Mouse (Mus musculus) midbrain, postnatal 0 days (tissue): ENCODE data around the gene Snx8. TPM values are rescaled to one million over a fixed set of nuclear protein-coding genes. Genes with fewer than 3 reads are reported as not detected.

Experiments
- ATAC-seq: fragments of 200-750 bp; cut with Nextera tagmentation; 2 replicates; pipeline ENCODE4 v1.8.0; 2017; ENCODE audit warnings: moderate number of reproducible peaks, mild to moderate bottlenecking, moderate TSS enrichment, moderate library complexity; ENCODE audit not compliant: low FRiP score
- DNase-seq: peaks from one replicate; pipeline ENCODE4 v3.0.0-alpha.2; 2015; ENCODE audit warnings: low spot score
- H3K27ac ChIP-seq: fragments of 300-500 bp; sonication (generic); 2 replicates; pipeline ENCODE4 v1.5.1; 2014; ENCODE audit warnings: low read depth, mild to moderate bottlenecking, low read length, mixed read lengths
- H3K27me3 ChIP-seq: fragments of 300-500 bp; sonication (generic); 2 replicates; pipeline ENCODE4 v1.6.1; 2014; ENCODE audit warnings: low read length, control low read depth, mixed read lengths; ENCODE audit not compliant: insufficient read depth
- H3K36me3 ChIP-seq: fragments of 300-500 bp; sonication (generic); 2 replicates; pipeline ENCODE4 v1.6.1; 2014; ENCODE audit warnings: low read length, control low read depth, mixed read lengths; ENCODE audit not compliant: insufficient read depth
- H3K4me1 ChIP-seq: fragments of 300-500 bp; sonication (generic); 2 replicates; pipeline ENCODE4 v1.6.1; 2014; ENCODE audit warnings: mild to moderate bottlenecking, control low read depth, antibody characterized with exemption, low read length, mixed read lengths; ENCODE audit not compliant: insufficient read depth
- H3K4me2 ChIP-seq: fragments of 300-500 bp; sonication (generic); 2 replicates; pipeline ENCODE4 v1.6.1; 2014; ENCODE audit warnings: low read depth, mild to moderate bottlenecking, low read length, mixed read lengths; ENCODE audit not compliant: poor library complexity, severe bottlenecking
- H3K4me3 ChIP-seq: fragments of 300-500 bp; sonication (generic); 2 replicates; pipeline ENCODE4 v1.5.1; 2014; ENCODE audit warnings: low read depth, mild to moderate bottlenecking, low read length, moderate library complexity
- H3K9ac ChIP-seq: fragments of 300-500 bp; sonication (generic); replicated peaks from 2 replicates; pipeline ENCODE4 v1.6.1; 2014; ENCODE audit warnings: mild to moderate bottlenecking, low read length, moderate library complexity, mixed read lengths; ENCODE audit not compliant: poor library complexity, severe bottlenecking
- H3K9me3 ChIP-seq: fragments of 300-500 bp; sonication (generic); 2 replicates; pipeline ENCODE4 v1.6.1; 2016; ENCODE audit warnings: low read length, control low read depth
- CTCF ChIP-seq: IDR thresholded peaks from 2 replicates; pipeline ENCODE4 v1.5.1; 2016; ENCODE audit warnings: antibody characterized with exemption, mild to moderate bottlenecking
- WGBS: fragments of 180-500 bp; shearing (Covaris S2); extraction: QIAGEN DNeasy Blood & Tissue Kit; methylation state at CpG from one replicate; pipeline ENCODE4 v1.1.7; 2014; 5-methylcytosine and 5-hydroxymethylcytosine counted together
- polyA plus RNA-seq: library from polyadenylated mRNA; unstranded; fragments of >200 nt; fragmentation: Nextera tagmentation; extraction: Ambion mirVana; gene quantifications from 2 replicates; pipeline ENCODE4 v1.2.1, GENCODE M21; 2015
- total RNA-seq: library from RNA; depleted of rRNA; stranded (reverse); fragments of >200 nt; gene quantifications from 2 replicates; pipeline ENCODE4 v1.2.3, GENCODE M21; 2014

Snx8 gene
- total and polyA plus RNA-seq, 2 experiments from 2014 or later, result 46.9 to 86.8 TPM

GRCm38 (mm10) chr5:140381156-140381555 is 7.9 kb downstream of the Snx8 start:
- Histone ChIP-seq H3K4me2 (no peak overlapping the region), H3K9me3 (no peaks in the 10 kb centered on the region), H3K27me3 (no peaks in the 10 kb centered on the region), H3K4me1 (no peaks in the 10 kb centered on the region), H3K36me3 (no peaks in the 10 kb centered on the region), H3K9ac (no peak overlapping the region), H3K27ac (no peak overlapping the region), H3K4me3 (no peak overlapping the region)
- DNase-seq (no peak), ATAC-seq (no peak)
- WGBS, result 90% methylated on average over 7 of the region's 7 CpGs
- no peak for TF ChIP-seq CTCF

- no peaks in the 10 kb centered on the region for H3K4me1 ChIP-seq
- no peaks in the 10 kb centered on the region for H3K27me3 ChIP-seq
- H3K36me3 ChIP-seq, result no peaks in the 10 kb centered on the region
- no peak overlapping the region for H3K4me3 ChIP-seq
- no peak for ATAC-seq
- no peak for DNase-seq
- no peak overlapping the region for H3K9ac ChIP-seq
- no peak overlapping the region for H3K27ac ChIP-seq
- no peak overlapping the region for H3K4me2 ChIP-seq
- no peak for TF ChIP-seq CTCF
- 74% methylated on average over 6 of the region's 6 CpGs for WGBS
- H3K9me3 ChIP-seq, result no peaks in the 10 kb centered on the region
These were observed 9.8 kb downstream of the Snx8 start for GRCm38 (mm10) chr5:140379299-140379698.

GRCm38 (mm10) chr5:140378121-140378853 is 10.8 kb downstream of the Snx8 start:
- Histone ChIP-seq H3K4me1 (no peaks in the 10 kb centered on the region), H3K9ac (no peak overlapping the region), H3K4me2 (no peak overlapping the region), H3K4me3 (no peak overlapping the region), H3K36me3 (no peaks in the 10 kb centered on the region), H3K27me3 (no peaks in the 10 kb centered on the region), H3K9me3 (no peaks in the 10 kb centered on the region), H3K27ac (no peak overlapping the region)
- TF ChIP-seq CTCF, result no peak
- DNase-seq, result no peak
- WGBS, result 92% methylated on average over 6 of the region's 6 CpGs
- no peak for ATAC-seq

- Histone ChIP-seq H3K4me3 (no peak overlapping the region), H3K27ac (no peak overlapping the region), H3K9me3 (no peaks in the 10 kb centered on the region), H3K36me3 (no peaks in the 10 kb centered on the region), H3K4me2 (no peak overlapping the region), H3K4me1 (no peaks in the 10 kb centered on the region), H3K27me3 (no peaks in the 10 kb centered on the region), H3K9ac (no peak overlapping the region)
- TF ChIP-seq CTCF, result no peak
- DNase-seq (no peak), ATAC-seq (no peak)
- WGBS, result 90% methylated on average over 4 of the region's 4 CpGs
These were observed 13.7 kb downstream of the Snx8 start for GRCm38 (mm10) chr5:140375249-140375829.

GRCm38 (mm10) chr5:140374226-140374625 is 14.8 kb downstream of the Snx8 start:
- Histone ChIP-seq H3K4me1 (no peaks in the 10 kb centered on the region), H3K27ac (peak overlapping the region; percentile 51; the same call in 1 of the 2 replicates), H3K27me3 (no peaks in the 10 kb centered on the region), H3K9me3 (no peaks in the 10 kb centered on the region), H3K4me2 (no peak overlapping the region), H3K36me3 (no peaks in the 10 kb centered on the region), H3K4me3 (no peak overlapping the region), H3K9ac (no peak overlapping the region)
- DNase-seq (peak; percentile 59), ATAC-seq (no peak)
- 37% methylated on average over 3 of the region's 3 CpGs for WGBS
- no peak for TF ChIP-seq CTCF

- WGBS, result 84% methylated on average over 2 of the region's 2 CpGs
- H3K4me2 ChIP-seq, result no peak overlapping the region
- H3K9ac ChIP-seq, result no peak overlapping the region
- H3K27me3 ChIP-seq, result no peaks in the 10 kb centered on the region
- no peak for DNase-seq
- H3K4me1 ChIP-seq, result no peaks in the 10 kb centered on the region
- no peak for TF ChIP-seq CTCF
- H3K9me3 ChIP-seq, result no peaks in the 10 kb centered on the region
- no peaks in the 10 kb centered on the region for H3K36me3 ChIP-seq
- no peak overlapping the region for H3K4me3 ChIP-seq
- no peak overlapping the region for H3K27ac ChIP-seq
- ATAC-seq, result no peak
These were observed 15.4 kb downstream of the Snx8 start for GRCm38 (mm10) chr5:140373711-140374110.
